Mouse (Mus musculus): ENCODE results near the gene Ccdc54. TPM values are rescaled to one million over a fixed set of nuclear protein-coding genes. Genes with fewer than 3 reads are reported as not detected.

The Ccdc54 gene
- not detected in 2 replicates for polyA plus RNA-seq (2015; fragmentation: Nextera tagmentation; extraction: Ambion mirVana)

DNA sequence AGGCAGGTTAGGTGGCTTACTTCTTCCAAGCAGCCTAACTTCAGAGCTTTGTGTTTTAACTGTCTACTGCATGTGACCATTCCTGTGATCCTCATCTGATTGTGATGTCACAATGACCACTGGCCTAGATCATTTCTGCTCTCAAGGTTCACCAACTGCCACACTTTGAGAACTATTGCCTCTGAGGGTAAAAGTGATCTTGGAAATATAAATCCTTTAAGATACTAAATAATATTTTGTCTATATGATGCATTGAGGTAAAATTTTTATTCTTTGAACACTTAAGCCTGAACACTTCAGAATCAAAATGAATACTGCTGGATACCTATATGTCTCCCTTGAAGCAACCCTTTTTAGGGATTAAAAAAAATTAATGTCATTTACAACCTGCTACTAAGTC lies at the start of gene Ccdc54:
Gene Ccdc54, minus strand, starts transcription at position 101 of the 400 bp plus-strand sequence.
- no peak for ATAC-seq (ENCODE audit: insufficient read depth, low FRiP score)
- no peaks in the 10 kb centered on the region for H3K36me3 ChIP-seq (ENCODE audit: control insufficient read depth, insufficient read depth, low read length)
- no peaks in the 10 kb centered on the region for H3K9me3 ChIP-seq (replicated peaks; ENCODE audit: control insufficient read depth, low read length)
- H3K27me3 ChIP-seq (ENCODE audit: control insufficient read depth, insufficient read depth, low read length): no peaks in the 10 kb centered on the region
- no peak within 1 kb of the TSS for H3K27ac ChIP-seq (ENCODE audit: low read length)
- no peak within 1 kb of the TSS for H3K4me2 ChIP-seq (ENCODE audit: low read depth, low read length)
- H3K9ac ChIP-seq (ENCODE audit: low read length): no peak within 1 kb of the TSS
- no peak within 1 kb of the TSS for H3K4me3 ChIP-seq (replicated peaks; ENCODE audit: low read length)
- H3K4me1 ChIP-seq (ENCODE audit: control insufficient read depth, insufficient read depth, low read length): no peaks in the 10 kb centered on the region

DNA sequence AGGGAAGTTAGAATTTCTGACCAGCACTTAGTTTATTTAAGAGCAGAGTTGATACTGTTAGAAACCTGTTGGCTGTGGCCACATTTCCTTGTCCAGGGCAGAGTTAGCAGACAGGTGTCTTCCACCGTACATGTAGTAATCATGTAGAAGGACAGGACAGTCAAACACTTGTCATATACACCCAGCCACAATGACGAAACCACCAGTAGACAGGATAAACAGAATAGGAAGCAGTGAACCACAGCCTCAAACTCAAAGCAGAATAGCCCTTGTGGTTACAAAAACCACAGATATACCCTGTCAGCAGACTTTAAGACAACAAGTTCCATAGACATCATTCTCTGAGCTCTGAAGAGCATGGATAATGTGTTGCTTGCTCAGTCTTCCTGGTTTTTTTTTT lies 41.6 kb upstream of the Ccdc54 start:
- H3K4me2 ChIP-seq (ENCODE audit: low read depth, low read length): no peak overlapping the region
- H3K9me3 ChIP-seq (replicated peaks; ENCODE audit: control insufficient read depth, low read length): no peaks in the 10 kb centered on the region
- no peak overlapping the region for H3K4me3 ChIP-seq (replicated peaks; ENCODE audit: low read length)
- no peaks in the 10 kb centered on the region for H3K4me1 ChIP-seq (ENCODE audit: control insufficient read depth, insufficient read depth, low read length)
- H3K36me3 ChIP-seq (ENCODE audit: control insufficient read depth, insufficient read depth, low read length): no peaks in the 10 kb centered on the region
- H3K27me3 ChIP-seq (ENCODE audit: control insufficient read depth, insufficient read depth, low read length): no peaks in the 10 kb centered on the region
- H3K27ac ChIP-seq (ENCODE audit: low read length): no peak overlapping the region
- no peak overlapping the region for H3K9ac ChIP-seq (ENCODE audit: low read length)
- 70% methylated on average over 2 of the region's 2 CpGs for WGBS
- ATAC-seq (ENCODE audit: insufficient read depth, low FRiP score): no peak

DNA sequence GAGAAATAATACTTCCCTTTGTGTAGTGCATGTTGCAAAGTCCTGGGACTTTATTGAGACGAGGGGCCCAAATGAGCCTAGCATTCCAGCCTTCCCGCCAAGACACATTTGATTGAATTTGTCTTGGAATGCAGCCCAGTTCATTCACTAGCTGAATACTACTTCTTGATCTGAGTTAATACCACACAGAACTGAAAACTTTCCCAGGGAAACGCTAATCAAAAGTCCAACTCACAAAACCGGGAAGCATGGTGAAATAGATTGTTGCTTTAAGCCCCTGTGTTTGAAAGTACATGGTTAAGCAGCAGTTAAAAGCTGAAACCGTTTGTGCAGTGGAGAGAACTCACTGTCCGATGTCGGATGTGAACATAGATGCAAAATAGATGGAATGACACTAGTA lies 24.6 kb upstream of the Ccdc54 start:
- H3K4me1 ChIP-seq (ENCODE audit: control insufficient read depth, insufficient read depth, low read length): 0 out of 2 replicates have a peak, but pooled peaks cover 3% of the 10 kb centered on the region
- H3K9me3 ChIP-seq (replicated peaks; ENCODE audit: control insufficient read depth, low read length): no peaks in the 10 kb centered on the region
- H3K36me3 ChIP-seq (ENCODE audit: control insufficient read depth, insufficient read depth, low read length): no peaks in the 10 kb centered on the region
- no peak for ATAC-seq (ENCODE audit: insufficient read depth, low FRiP score)
- H3K4me3 ChIP-seq (replicated peaks; ENCODE audit: low read length): no peak overlapping the region
- no peaks in the 10 kb centered on the region for H3K27me3 ChIP-seq (ENCODE audit: control insufficient read depth, insufficient read depth, low read length)
- H3K9ac ChIP-seq (ENCODE audit: low read length): no peak overlapping the region
- H3K27ac ChIP-seq (ENCODE audit: low read length): no peak overlapping the region
- no peak overlapping the region for H3K4me2 ChIP-seq (ENCODE audit: low read depth, low read length)
- WGBS: 46% methylated on average over 7 of the region's 7 CpGs

DNA sequence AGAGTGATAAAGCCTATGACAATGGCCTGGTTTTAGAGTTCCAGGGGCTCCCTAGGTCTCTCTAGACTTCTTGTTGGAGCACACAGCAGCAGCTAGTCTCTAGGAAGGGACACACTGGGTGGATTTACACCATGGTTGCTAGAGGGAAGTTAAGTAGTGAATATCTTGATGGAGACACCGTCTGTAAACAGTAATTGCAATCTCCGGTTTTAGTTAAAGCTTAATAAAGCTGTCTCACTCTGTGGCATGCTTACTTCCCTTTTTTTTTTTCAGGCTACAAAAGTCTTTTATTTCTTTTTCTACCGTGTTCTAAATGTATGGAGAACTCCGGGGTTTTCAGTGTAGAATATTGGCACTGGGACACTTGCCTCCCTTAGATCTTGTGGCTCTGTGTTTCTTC lies 22.0 kb upstream of the Ccdc54 start:
- no peaks in the 10 kb centered on the region for H3K9me3 ChIP-seq (replicated peaks; ENCODE audit: control insufficient read depth, low read length)
- no peak overlapping the region for H3K27ac ChIP-seq (ENCODE audit: low read length)
- 58% methylated on average over 4 of the region's 4 CpGs for WGBS
- no peak for ATAC-seq (ENCODE audit: insufficient read depth, low FRiP score)
- H3K36me3 ChIP-seq (ENCODE audit: control insufficient read depth, insufficient read depth, low read length): no peaks in the 10 kb centered on the region
- no peak overlapping the region for H3K9ac ChIP-seq (ENCODE audit: low read length)
- H3K4me2 ChIP-seq (ENCODE audit: low read depth, low read length): no peak overlapping the region
- no peak overlapping the region for H3K4me3 ChIP-seq (replicated peaks; ENCODE audit: low read length)
- no peaks in the 10 kb centered on the region for H3K27me3 ChIP-seq (ENCODE audit: control insufficient read depth, insufficient read depth, low read length)
- 0 out of 2 replicates have a peak, but pooled peaks cover 3% of the 10 kb centered on the region for H3K4me1 ChIP-seq (ENCODE audit: control insufficient read depth, insufficient read depth, low read length)

DNA sequence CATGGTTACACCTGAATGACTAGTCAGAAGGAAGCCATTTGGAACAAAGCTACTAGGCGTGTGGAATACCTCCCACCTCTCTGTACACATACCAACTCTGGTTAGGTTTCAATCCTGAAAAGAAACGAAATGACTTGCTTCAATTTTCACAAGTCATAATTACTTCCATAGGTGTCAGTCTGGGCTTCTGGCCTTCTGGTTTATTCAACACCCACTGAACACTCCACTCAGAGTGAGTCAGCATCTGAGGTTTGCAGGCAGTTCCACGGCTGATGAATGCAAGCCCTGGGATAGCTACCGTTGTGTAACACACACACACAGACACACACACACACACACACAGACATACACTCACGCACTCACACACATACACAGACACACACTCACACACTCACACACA lies 19.6 kb upstream of the Ccdc54 start:
- Histone ChIP-seq H3K9ac (ENCODE audit: low read length) (no peak overlapping the region), H3K36me3 (ENCODE audit: control insufficient read depth, insufficient read depth, low read length) (no peaks in the 10 kb centered on the region), H3K27me3 (ENCODE audit: control insufficient read depth, insufficient read depth, low read length) (no peaks in the 10 kb centered on the region), H3K4me1 (ENCODE audit: control insufficient read depth, insufficient read depth, low read length) (0 out of 2 replicates have a peak, but pooled peaks cover 1% of the 10 kb centered on the region), H3K27ac (ENCODE audit: low read length) (no peak overlapping the region), H3K4me2 (ENCODE audit: low read depth, low read length) (no peak overlapping the region), H3K4me3 (replicated peaks; ENCODE audit: low read length) (no peak overlapping the region), H3K9me3 (replicated peaks; ENCODE audit: control insufficient read depth, low read length) (no peaks in the 10 kb centered on the region)
- ATAC-seq (ENCODE audit: insufficient read depth, low FRiP score): no peak
- 73% methylated on average over 5 of the region's 5 CpGs for whole genome bisulfite sequencing

DNA sequence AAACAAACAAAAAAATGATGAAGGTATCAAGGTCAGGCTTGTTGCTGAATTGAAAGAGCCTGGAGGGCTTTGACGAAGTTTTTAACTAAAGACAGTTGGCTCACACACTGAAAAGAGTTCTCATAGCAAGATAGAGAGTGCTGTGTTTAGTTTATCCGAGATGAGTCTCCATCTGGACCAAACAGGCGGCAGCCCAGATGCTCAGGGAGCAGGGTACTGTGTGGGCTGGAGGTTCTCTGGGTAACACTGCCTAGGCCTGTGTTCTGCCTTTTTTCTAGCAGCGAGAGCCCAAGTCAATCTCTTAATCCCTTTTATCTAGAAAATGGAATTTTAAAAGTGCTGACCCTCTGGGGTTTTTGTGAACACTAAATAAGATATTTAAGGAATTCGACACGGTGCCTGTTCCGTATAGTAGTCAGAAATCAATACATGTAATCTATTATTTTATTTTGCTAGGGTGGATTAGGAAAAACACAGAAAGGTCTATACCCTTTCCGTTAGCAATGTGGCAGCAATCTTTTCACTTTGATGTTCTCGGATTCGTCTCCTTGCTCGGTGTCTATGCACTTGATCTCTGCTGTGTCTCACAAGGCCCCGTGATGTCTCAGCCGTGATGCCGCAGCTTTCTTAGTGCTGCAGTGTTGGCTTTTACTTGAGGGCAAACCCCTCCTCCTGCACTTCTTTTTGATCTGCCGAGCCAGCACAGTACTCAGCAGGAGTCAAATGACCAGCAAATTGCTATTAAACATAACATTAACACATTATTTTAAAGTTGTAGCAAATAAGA lies 17.0 kb upstream of the Ccdc54 start:
- H3K4me2 ChIP-seq (ENCODE audit: low read depth, low read length): no peak overlapping the region
- WGBS: 36% methylated on average over 15 of the region's 15 CpGs
- no peak for ATAC-seq (ENCODE audit: insufficient read depth, low FRiP score)
- H3K9ac ChIP-seq (ENCODE audit: low read length): no peak overlapping the region
- H3K27ac ChIP-seq (ENCODE audit: low read length): no peak overlapping the region
- no peaks in the 10 kb centered on the region for H3K9me3 ChIP-seq (replicated peaks; ENCODE audit: control insufficient read depth, low read length)
- no peak overlapping the region for H3K4me3 ChIP-seq (replicated peaks; ENCODE audit: low read length)
- no peaks in the 10 kb centered on the region for H3K4me1 ChIP-seq (ENCODE audit: control insufficient read depth, insufficient read depth, low read length)
- H3K36me3 ChIP-seq (ENCODE audit: control insufficient read depth, insufficient read depth, low read length): no peaks in the 10 kb centered on the region
- H3K27me3 ChIP-seq (ENCODE audit: control insufficient read depth, insufficient read depth, low read length): no peaks in the 10 kb centered on the region

DNA sequence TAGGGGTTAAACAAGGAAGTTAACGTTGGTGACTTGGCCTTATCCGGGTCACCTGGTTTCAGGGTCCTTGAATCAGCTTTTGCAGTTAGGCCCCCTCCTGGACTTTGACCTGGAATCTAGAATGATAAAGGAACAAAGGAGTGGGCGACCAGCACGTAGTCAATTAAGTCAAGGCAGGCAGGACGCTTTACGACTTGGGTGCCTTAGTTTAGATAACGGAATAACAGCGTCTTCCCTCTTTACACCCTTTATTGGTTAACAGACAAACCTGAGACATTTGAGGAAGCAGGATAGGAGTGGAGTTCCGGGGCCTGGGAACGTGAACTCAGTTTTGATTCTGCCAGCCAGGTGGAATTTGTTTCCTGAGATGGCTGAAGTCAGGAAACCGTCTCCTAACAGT lies 13.9 kb upstream of the Ccdc54 start:
- H3K27me3 ChIP-seq (ENCODE audit: control insufficient read depth, insufficient read depth, low read length): no peaks in the 10 kb centered on the region
- no peak overlapping the region for H3K4me2 ChIP-seq (ENCODE audit: low read depth, low read length)
- H3K27ac ChIP-seq (ENCODE audit: low read length): no peak overlapping the region
- ATAC-seq (ENCODE audit: insufficient read depth, low FRiP score): no peak
- WGBS: 43% methylated on average over 11 of the region's 11 CpGs
- H3K9ac ChIP-seq (ENCODE audit: low read length): no peak overlapping the region
- no peaks in the 10 kb centered on the region for H3K36me3 ChIP-seq (ENCODE audit: control insufficient read depth, insufficient read depth, low read length)
- no peak overlapping the region for H3K4me3 ChIP-seq (replicated peaks; ENCODE audit: low read length)
- no peaks in the 10 kb centered on the region for H3K9me3 ChIP-seq (replicated peaks; ENCODE audit: control insufficient read depth, low read length)
- no peaks in the 10 kb centered on the region for H3K4me1 ChIP-seq (ENCODE audit: control insufficient read depth, insufficient read depth, low read length)

DNA sequence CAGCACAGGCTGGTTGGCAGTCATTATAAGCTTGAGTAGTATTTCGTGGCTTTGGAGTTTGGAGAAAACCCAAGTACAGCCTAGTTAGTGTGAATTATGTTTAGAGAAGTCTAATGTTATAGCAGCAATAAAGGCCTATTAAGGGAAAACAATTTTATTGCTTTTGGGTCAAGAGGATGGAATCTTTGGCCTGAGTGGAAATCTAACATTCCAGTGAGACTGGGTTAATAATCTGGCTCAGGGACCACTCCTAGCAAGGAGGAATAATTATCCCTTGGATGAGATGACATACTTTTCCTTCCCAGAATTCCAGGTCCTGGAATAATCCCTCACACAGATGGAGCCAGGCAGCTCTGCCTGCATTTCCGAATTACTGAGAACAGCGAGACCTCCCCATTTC lies 11.0 kb upstream of the Ccdc54 start:
- 33% methylated on average over 3 of the region's 3 CpGs for WGBS
- Histone ChIP-seq H3K9me3 (replicated peaks; ENCODE audit: control insufficient read depth, low read length) (no peaks in the 10 kb centered on the region), H3K9ac (ENCODE audit: low read length) (no peak overlapping the region), H3K4me1 (ENCODE audit: control insufficient read depth, insufficient read depth, low read length) (no peaks in the 10 kb centered on the region), H3K36me3 (ENCODE audit: control insufficient read depth, insufficient read depth, low read length) (no peaks in the 10 kb centered on the region), H3K27me3 (ENCODE audit: control insufficient read depth, insufficient read depth, low read length) (no peaks in the 10 kb centered on the region), H3K27ac (ENCODE audit: low read length) (no peak overlapping the region), H3K4me2 (ENCODE audit: low read depth, low read length) (no peak overlapping the region), H3K4me3 (replicated peaks; ENCODE audit: low read length) (no peak overlapping the region)
- no peak for ATAC-seq (ENCODE audit: insufficient read depth, low FRiP score)

DNA sequence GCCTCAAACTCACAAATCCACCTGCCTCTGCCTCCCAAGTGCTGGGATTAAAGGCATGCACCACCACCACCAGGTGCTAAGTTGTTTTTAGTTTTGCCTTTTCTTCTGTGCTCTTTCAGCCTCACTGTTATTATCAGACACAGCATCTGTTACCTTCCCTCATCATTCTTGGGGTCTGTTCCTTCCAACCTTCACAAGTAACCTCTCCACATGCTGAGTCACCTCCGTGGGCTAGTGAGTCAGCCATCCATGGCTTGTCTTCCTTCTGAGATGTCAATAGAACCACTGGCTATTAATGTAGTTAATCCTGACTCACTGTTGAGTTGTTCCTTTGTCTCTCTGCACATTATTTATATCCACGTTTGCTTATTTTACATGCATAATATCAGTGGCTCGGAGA lies 9.7 kb upstream of the Ccdc54 start:
- H3K4me1 ChIP-seq (ENCODE audit: control insufficient read depth, insufficient read depth, low read length): no peaks in the 10 kb centered on the region
- no peaks in the 10 kb centered on the region for H3K27me3 ChIP-seq (ENCODE audit: control insufficient read depth, insufficient read depth, low read length)
- 78% methylated on average over 3 of the region's 3 CpGs for WGBS
- no peak overlapping the region for H3K4me2 ChIP-seq (ENCODE audit: low read depth, low read length)
- no peak overlapping the region for H3K9ac ChIP-seq (ENCODE audit: low read length)
- no peak for ATAC-seq (ENCODE audit: insufficient read depth, low FRiP score)
- H3K27ac ChIP-seq (ENCODE audit: low read length): no peak overlapping the region
- no peaks in the 10 kb centered on the region for H3K9me3 ChIP-seq (replicated peaks; ENCODE audit: control insufficient read depth, low read length)
- no peaks in the 10 kb centered on the region for H3K36me3 ChIP-seq (ENCODE audit: control insufficient read depth, insufficient read depth, low read length)
- no peak overlapping the region for H3K4me3 ChIP-seq (replicated peaks; ENCODE audit: low read length)

Measured in stomach, embryonic 16.5 days (tissue).